Mouse (Mus musculus): ENCODE measurements at regions not wholly inside any gene's neighbourhood (a gene's known extent, or its start where the extent isn't known, plus 50 kb on each side); places are given as distances from the start of the nearest gene placed in this dataset.

DNA sequence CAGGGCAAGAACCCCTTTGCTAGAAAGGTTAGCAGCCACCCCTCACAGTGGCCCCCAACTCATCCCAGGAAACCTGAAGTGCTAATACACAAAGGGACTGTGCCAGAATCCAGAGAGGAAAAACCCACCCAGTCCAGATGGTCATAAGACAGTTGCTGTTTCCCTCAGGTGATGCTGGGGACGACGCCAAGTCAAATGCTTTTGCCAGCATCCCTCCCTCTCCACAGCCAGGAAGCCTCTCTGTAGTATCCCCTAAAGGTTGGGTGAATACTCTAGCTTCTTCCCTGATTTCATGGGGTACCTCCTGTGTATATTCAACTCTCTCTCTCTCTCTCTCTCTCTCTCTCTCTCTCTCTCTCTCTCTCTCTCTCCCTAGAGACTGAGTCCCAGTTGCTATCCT lies 136.0 kb upstream of the Mafb start:
- TF ChIP-seq CTCF (IDR thresholded peaks at IDR 0.05; ENCODE audit: extremely low read depth, insufficient read depth, low read length): no peak
- no peak for TF ChIP-seq POLR2A (IDR thresholded peaks at IDR 0.05; ENCODE audit: extremely low read depth, insufficient read depth, low read length)

Data from cortical plate, adult 2 months (tissue).